ENCODE assay signal across 22 mouse cellular contexts in genomic region chr19:12145452-12145851, GRCm38 (mm10). TPM values are rescaled to one million over a fixed set of nuclear protein-coding genes. Genes with fewer than 3 reads are reported as not detected.
A peak's percentile ranks its signal among the peaks of the same experiment; 100 is the strongest.
DNase-seq lines count a peak whose midpoint lies in the region; TF ChIP-seq lines count a peak whose summit lies in the region.
"Had no signal": no experiment of that assay in that cellular context is flagged by ENCODE, and none has a peak within 500 bp of the region (broad histone marks: within the 10 kb centered on the region; RNA-seq: fewer than 3 reads in every experiment).

No protein-coding gene starts in this region.

- no peak for TF ChIP-seq CTCF in layer of hippocampus, adult 2 months (conservative IDR thresholded peaks at IDR 0.05)

- H3K27ac ChIP-seq in layer of hippocampus, adult 2 months = 0 out of 2 replicates have a peak overlapping the region, but pooled peaks have one; percentile 1
- H3K27ac ChIP-seq: hindbrain, embryonic 15.5 days; neural tube, embryonic 12.5 days had no signal

- peak; percentile 11 to 32 for DNase-seq in cerebellum, postnatal 25 days
- DNase-seq in cerebellum, adult 8-10 months = no peak
- DNase-seq in layer of hippocampus, adult 2 months (ENCODE audit: low spot score in 2 of 2) = peak in 1 of 2 experiments; percentile 49
- no peak for DNase-seq in layer of hippocampus, postnatal 25 days (ENCODE audit: extremely low spot score in 1 of 2, low spot score in 1 of 2)
- DNase-seq in Muller cell, postnatal 12 days (ENCODE audit: inconsistent ontology term) = peak; percentile 79
- DNase-seq in layer of hippocampus, adult 9-11 months = peak; percentile 34
- no peak for DNase-seq in kidney, postnatal 14 days
- DNase-seq in embryo, embryonic 11 days = no peak
- DNase-seq: adrenal gland, adult 8-10 months; cerebellum, adult 9-11 months; kidney, postnatal 10 days; lung, adult 18-20 months; thymus, adult 2 months had no signal

- H3K4me3 ChIP-seq in layer of hippocampus, adult 2 months = no peak overlapping the region
- H3K4me3 ChIP-seq: heart, embryonic 12.5 days; hindbrain, embryonic 15.5 days; neural tube, embryonic 12.5 days had no signal

RNA-seq across cellular contexts. Expression of gene Olfr76, which starts 22.4 kb away (rescaled TPM):
- total RNA-seq in layer of hippocampus, adult 2 months (2021) = not detected
- total RNA-seq in layer of hippocampus, postnatal 25 days (2021) = not detected
- total RNA-seq: adrenal gland, adult 8-10 months; CH12.LX; granulocyte monocyte progenitor cell, adult 5-6 weeks; heart, postnatal 25 days; left cerebral cortex, postnatal 10 days; liver, adult 2 months; megakaryocyte-erythroid progenitor cell, adult 5-6 weeks had no signal

RNA-seq across cellular contexts. Expression of gene Olfr1555-ps1, which starts 24.5 kb away (rescaled TPM):
- not detected for total RNA-seq in layer of hippocampus, adult 2 months (2021)
- total RNA-seq in layer of hippocampus, postnatal 25 days (2021) = not detected
- total RNA-seq: adrenal gland, adult 8-10 months; CH12.LX; granulocyte monocyte progenitor cell, adult 5-6 weeks; heart, postnatal 25 days; left cerebral cortex, postnatal 10 days; liver, adult 2 months; megakaryocyte-erythroid progenitor cell, adult 5-6 weeks had no signal

RNA-seq across cellular contexts. Expression of gene Olfr1428, which starts 29.8 kb away (rescaled TPM):
- total RNA-seq in layer of hippocampus, adult 2 months (2021) = not detected
- not detected for total RNA-seq in layer of hippocampus, postnatal 25 days (2021)
- total RNA-seq: adrenal gland, adult 8-10 months; CH12.LX; granulocyte monocyte progenitor cell, adult 5-6 weeks; heart, postnatal 25 days; left cerebral cortex, postnatal 10 days; liver, adult 2 months; megakaryocyte-erythroid progenitor cell, adult 5-6 weeks had no signal

RNA-seq across cellular contexts. Expression of gene Olfr1427, which starts 42.3 kb away (rescaled TPM):
- not detected for total RNA-seq in layer of hippocampus, adult 2 months (2021)
- total RNA-seq in layer of hippocampus, postnatal 25 days (2021) = not detected
- total RNA-seq: adrenal gland, adult 8-10 months; CH12.LX; granulocyte monocyte progenitor cell, adult 5-6 weeks; heart, postnatal 25 days; left cerebral cortex, postnatal 10 days; liver, adult 2 months; megakaryocyte-erythroid progenitor cell, adult 5-6 weeks had no signal

RNA-seq across cellular contexts. Expression of gene Olfr1426, which starts 53.6 kb away (rescaled TPM):
- total RNA-seq in layer of hippocampus, adult 2 months (2021) = not detected
- total RNA-seq in layer of hippocampus, postnatal 25 days (2021) = not detected
- total RNA-seq: adrenal gland, adult 8-10 months; CH12.LX; granulocyte monocyte progenitor cell, adult 5-6 weeks; heart, postnatal 25 days; left cerebral cortex, postnatal 10 days; liver, adult 2 months; megakaryocyte-erythroid progenitor cell, adult 5-6 weeks had no signal

Comparison
In these comparisons a context has a peak if more than half of its experiments do, and no peak if none do; other contexts are left out.
1. DNase-seq: peak in cerebellum, postnatal 25 days (2 of 2), Muller cell, postnatal 12 days (single experiment) and layer of hippocampus, adult 9-11 months (single experiment); none in cerebellum, adult 8-10 months (single experiment), layer of hippocampus, postnatal 25 days (0 of 2), kidney, postnatal 14 days (single experiment) and embryo, embryonic 11 days (single experiment).